Mouse (Mus musculus): ENCODE measurements around the gene Wdr74. TPM values are rescaled to one million over a fixed set of nuclear protein-coding genes. Genes with fewer than 3 reads are reported as not detected.

The Wdr74 gene
- polyA plus RNA-seq (2017; shearing (Covaris generic)): 84.1 TPM

GRCm38 (mm10) chr19:8735389-8736159 lies at the start of gene Wdr74:
Gene Wdr74 (plus strand): TSS chr19:8735827.

DNA sequence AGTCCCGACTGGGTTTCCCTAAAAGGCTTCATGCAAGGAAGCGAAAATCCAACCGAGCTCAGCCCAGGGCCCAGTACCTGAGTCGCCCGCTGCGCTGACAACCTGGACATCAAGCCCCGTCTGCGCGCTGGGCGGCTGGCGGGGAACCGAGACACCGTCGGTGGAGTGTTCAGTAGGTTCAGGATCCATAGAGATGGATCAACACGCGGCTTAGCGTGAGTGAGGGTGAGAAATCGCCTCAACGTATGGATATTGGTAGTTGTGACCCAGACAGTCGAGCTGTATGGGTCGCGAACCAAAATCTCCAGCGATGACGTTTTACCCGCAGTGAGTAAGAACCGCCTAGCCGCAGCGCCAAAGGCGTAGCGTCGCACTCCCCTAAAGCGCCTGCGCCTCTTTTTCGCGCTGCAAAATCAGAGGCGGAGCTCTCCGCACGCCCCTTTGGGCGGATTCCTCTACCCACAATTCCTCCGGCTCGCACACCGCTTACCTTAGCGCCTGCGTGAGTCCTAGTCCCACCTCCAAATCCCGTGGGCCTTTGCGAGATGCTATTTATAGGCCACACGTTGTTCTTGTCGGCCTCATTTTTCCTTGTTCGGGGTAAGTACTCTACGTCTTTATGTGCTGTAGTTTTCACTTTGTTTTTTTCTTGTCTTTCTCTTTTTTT lies 12.6 kb upstream of the Wdr74 start, which contains the start of gene Slc3a2:
Slc3a2 (minus strand) TSS at position 463 of the 667 bp plus-strand sequence.

GRCm38 (mm10) chr19:8740603-8741002 lies 5.0 kb downstream of the Wdr74 start, which contains the start of gene 1700092M07Rik:
Gene 1700092M07Rik (plus strand): TSS chr19:8740718.

GRCm38 (mm10) chr19:8741243-8741869 lies 5.7 kb downstream of the Wdr74 start, which contains the start of gene Stx5a:
Gene Stx5a (plus strand): TSS chr19:8741413.

DNA sequence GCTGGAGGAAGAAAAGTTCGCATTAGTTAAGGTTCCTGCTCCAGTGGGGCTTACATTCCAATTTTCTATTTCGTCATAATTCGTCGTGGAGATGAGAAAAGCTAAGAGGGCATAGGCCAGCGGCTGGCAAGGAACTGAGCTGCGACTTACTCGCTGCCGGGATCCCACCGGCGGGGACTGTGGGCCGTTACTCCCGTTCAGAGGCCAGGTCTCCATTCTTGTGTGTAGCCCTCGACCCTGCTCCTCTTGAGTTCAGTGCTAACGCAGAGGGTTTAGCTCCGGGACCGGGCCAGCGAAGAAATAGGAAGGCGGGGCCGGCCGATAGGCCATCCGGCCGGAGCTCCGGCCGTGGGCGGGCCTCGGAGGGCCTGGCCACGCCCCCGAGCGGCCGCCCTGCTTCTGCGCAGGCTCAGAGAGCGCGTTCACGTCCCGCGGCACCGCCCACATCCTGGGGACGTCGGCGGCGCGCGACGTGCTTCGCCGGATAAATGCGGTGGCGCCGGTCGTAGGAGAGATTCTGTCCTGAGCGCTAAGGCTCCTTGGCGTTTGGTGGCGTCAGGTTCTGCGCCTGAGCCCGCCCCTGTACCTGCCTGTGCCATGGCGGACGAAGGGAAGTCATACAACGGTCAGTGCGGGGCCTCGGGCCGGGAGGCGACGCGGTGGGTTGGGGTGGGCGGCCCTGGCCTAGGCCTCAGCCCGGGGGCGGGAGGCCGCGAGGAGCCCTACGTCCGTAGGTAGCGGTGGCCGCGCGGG lies 21.2 kb downstream of the Wdr74 start, which contains the start of gene Nxf1:
Nxf1 (plus strand) TSS at position 439 of the 753 bp plus-strand sequence.

GRCm38 (mm10) chr19:8770567-8771270 lies 35.1 kb downstream of the Wdr74 start, which contains the start of gene Tmem223:
Gene Tmem223 (plus strand): TSS chr19:8770996.

GRCm38 (mm10) chr19:8774086-8774835 lies 38.6 kb downstream of the Wdr74 start, which contains the start of gene Tmem179b:
Gene Tmem179b (minus strand): TSS chr19:8774467.

GRCm38 (mm10) chr19:8786008-8786781 lies 50.6 kb downstream of the Wdr74 start, which contains the start of gene Taf6l:
Gene Taf6l (minus strand): TSS chr19:8786417.

Other genes starting within 250 kb of the Wdr74 start
- not detected for gene Slc22a8, start 144.6 kb upstream of the Wdr74 start, polyA plus RNA-seq (2017; shearing (Covaris generic))
- gene Slc22a6, start 117.8 kb upstream of the Wdr74 start, polyA plus RNA-seq (2017; shearing (Covaris generic)): not detected
- gene Chrm1, start 72.0 kb upstream of the Wdr74 start, polyA plus RNA-seq (2017; shearing (Covaris generic)): not detected
- gene Slc3a2, start 12.5 kb upstream of the Wdr74 start, polyA plus RNA-seq (2017; shearing (Covaris generic)): 127 TPM
- 3.2 TPM for gene 1700092M07Rik, start 4.9 kb downstream of the Wdr74 start, polyA plus RNA-seq (2017; shearing (Covaris generic))
- 169 TPM for gene Stx5a, start 5.6 kb downstream of the Wdr74 start, polyA plus RNA-seq (2017; shearing (Covaris generic))
- gene Nxf1, start 21.2 kb downstream of the Wdr74 start, polyA plus RNA-seq (2017; shearing (Covaris generic)): 265 TPM
- gene Tmem223, start 35.2 kb downstream of the Wdr74 start, polyA plus RNA-seq (2017; shearing (Covaris generic)): 102 TPM
- 170 TPM for gene Tmem179b, start 38.6 kb downstream of the Wdr74 start, polyA plus RNA-seq (2017; shearing (Covaris generic))
- 5.1 TPM for gene Taf6l, start 50.6 kb downstream of the Wdr74 start, polyA plus RNA-seq (2017; shearing (Covaris generic))
- gene Polr2g, start 62.8 kb downstream of the Wdr74 start, polyA plus RNA-seq (2017; shearing (Covaris generic)): 164 TPM
- 3.8 TPM for gene Zbtb3, start 66.7 kb downstream of the Wdr74 start, polyA plus RNA-seq (2017; shearing (Covaris generic))
- gene Ttc9c, start 83.5 kb downstream of the Wdr74 start, polyA plus RNA-seq (2017; shearing (Covaris generic)): 54.6 TPM
- 8.4 TPM for gene Hnrnpul2, start 84.2 kb downstream of the Wdr74 start, polyA plus RNA-seq (2017; shearing (Covaris generic))
- not detected for gene AC129217.1, start 93.9 kb downstream of the Wdr74 start, polyA plus RNA-seq (2017; shearing (Covaris generic))
- gene Bscl2, start 101.6 kb downstream of the Wdr74 start, polyA plus RNA-seq (2017; shearing (Covaris generic)): 105 TPM
- gene Gng3, start 103.4 kb downstream of the Wdr74 start, polyA plus RNA-seq (2017; shearing (Covaris generic)): 0.35 TPM
- gene Lrrn4cl, start 114.9 kb downstream of the Wdr74 start, polyA plus RNA-seq (2017; shearing (Covaris generic)): not detected
- 159 TPM for gene Ubxn1, start 135.7 kb downstream of the Wdr74 start, polyA plus RNA-seq (2017; shearing (Covaris generic))
- 84.5 TPM for gene Uqcc3, start 145.1 kb downstream of the Wdr74 start, polyA plus RNA-seq (2017; shearing (Covaris generic))
- 110 TPM for gene Lbhd1, start 147.9 kb downstream of the Wdr74 start, polyA plus RNA-seq (2017; shearing (Covaris generic))
- not detected for gene Gm49403, start 148.1 kb downstream of the Wdr74 start, polyA plus RNA-seq (2017; shearing (Covaris generic))
- 59.2 TPM for gene 1810009A15Rik, start 153.0 kb downstream of the Wdr74 start, polyA plus RNA-seq (2017; shearing (Covaris generic))
- not detected for gene Gm49416, start 153.1 kb downstream of the Wdr74 start, polyA plus RNA-seq (2017; shearing (Covaris generic))
- gene Ints5, start 157.2 kb downstream of the Wdr74 start, polyA plus RNA-seq (2017; shearing (Covaris generic)): 47.9 TPM
- gene Ganab, start 162.2 kb downstream of the Wdr74 start, polyA plus RNA-seq (2017; shearing (Covaris generic)): 137 TPM
- gene B3gat3, start 184.5 kb downstream of the Wdr74 start, polyA plus RNA-seq (2017; shearing (Covaris generic)): 33.9 TPM
- 12.2 TPM for gene Rom1, start 193.5 kb downstream of the Wdr74 start, polyA plus RNA-seq (2017; shearing (Covaris generic))
- gene Eml3, start 193.7 kb downstream of the Wdr74 start, polyA plus RNA-seq (2017; shearing (Covaris generic)): 68.2 TPM
- gene Mta2, start 206.0 kb downstream of the Wdr74 start, polyA plus RNA-seq (2017; shearing (Covaris generic)): 197 TPM
- gene Tut1, start 218.0 kb downstream of the Wdr74 start, polyA plus RNA-seq (2017; shearing (Covaris generic)): 47.2 TPM
- gene Eef1g, start 231.2 kb downstream of the Wdr74 start, polyA plus RNA-seq (2017; shearing (Covaris generic)): 339 TPM